Mouse (Mus musculus): ENCODE results near the gene Mnt. TPM values are rescaled to one million over a fixed set of nuclear protein-coding genes. Genes with fewer than 3 reads are reported as not detected.

The Mnt gene
- polyA plus RNA-seq, 1 experiment from 2014 or later: 24.7 TPM

DNA sequence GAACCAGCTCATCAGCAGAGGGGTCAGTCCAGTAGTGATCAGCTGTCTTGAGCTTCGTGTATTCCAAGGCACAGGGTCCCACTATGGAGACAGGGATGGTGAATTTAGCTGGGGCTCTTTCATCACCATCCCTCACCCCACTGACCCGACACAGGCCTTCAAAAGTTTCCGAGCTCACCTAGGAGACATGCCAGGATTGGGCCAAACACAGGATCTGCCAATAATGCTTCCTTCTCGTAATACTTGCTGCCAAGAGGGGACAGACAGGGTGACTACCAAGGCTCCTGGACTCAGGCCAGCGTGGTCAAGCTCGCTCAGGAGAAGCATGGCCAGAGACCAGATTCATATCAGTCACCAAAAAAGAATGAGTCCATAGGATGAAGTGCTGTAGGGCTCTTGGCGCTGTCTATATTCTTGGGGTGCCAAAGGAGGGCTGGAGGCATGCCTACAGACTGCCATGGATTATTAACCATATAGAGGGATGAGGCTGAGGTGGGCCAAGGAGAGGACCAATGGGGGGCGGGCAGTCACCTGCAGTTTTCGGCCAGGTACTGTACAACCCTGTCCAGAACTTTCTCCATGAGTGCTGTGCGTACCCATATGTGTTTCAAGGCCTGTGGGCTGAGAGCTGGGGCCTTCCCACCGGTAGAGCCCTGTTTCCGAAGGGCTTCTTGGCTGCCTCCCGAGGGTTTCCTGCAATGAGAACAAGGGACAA is 37.5 kb downstream of the Mnt start:
- TF ChIP-seq CTCF (IDR thresholded peaks at IDR 0.05): no peak
- H3K27me3 ChIP-seq: no peaks in the 10 kb centered on the region
- in situ Hi-C loops (cut with MboI; ENCODE audit: low pct_unique_long_range_greater_than_20kb): no loop called here
- DNase-seq (ENCODE audit: low read depth, low spot score) (no peak), ATAC-seq (no peak)
- POLR2A ChIA-PET: interaction anchor here (1.2 kb wide), 1 partner anchor 28 kb away, joined by 3 read pairs; the partner anchor contains the start of gene Sgsm2
- CTCF ChIA-PET: interaction anchor here (1.2 to 1.7 kb wide), 3 partner anchors 8 to 47 kb away, joined by 4 read pairs; no protein-coding TSS in a partner anchor

DNA sequence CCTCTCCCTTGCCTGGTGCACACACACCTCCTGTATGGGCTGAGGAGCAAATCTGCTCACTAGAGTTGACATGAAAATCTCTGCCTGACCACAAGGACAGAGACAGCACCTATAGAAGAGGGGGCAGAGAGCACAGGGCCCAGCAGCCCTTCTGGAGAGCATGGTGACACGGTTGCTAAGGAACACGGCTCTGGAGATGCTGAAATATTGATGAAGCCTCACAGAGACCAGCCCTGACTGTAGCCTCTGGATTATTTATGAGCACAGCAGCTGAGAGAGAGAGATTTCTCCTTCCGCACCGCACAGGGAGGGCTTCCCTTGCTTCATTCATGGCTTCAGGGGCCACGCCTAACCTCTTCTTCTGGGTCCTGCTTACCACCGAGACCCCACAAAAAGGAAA is 38.9 kb downstream of the Mnt start:
- DNase-seq (ENCODE audit: low read depth, low spot score) (no peak), ATAC-seq (no peak)
- H3K27me3 ChIP-seq: no peaks in the 10 kb centered on the region
- ChIA-PET POLR2A (interaction anchor here (0.7 to 1.5 kb wide), 2 partner anchors 27 to 34 kb away, joined by 3 read pairs; partner anchors contain the start of gene Sgsm2), CTCF (no interaction called here)
- no peak for TF ChIP-seq CTCF (IDR thresholded peaks at IDR 0.05)
- in situ Hi-C loops (cut with MboI; ENCODE audit: low pct_unique_long_range_greater_than_20kb): no loop called here

DNA sequence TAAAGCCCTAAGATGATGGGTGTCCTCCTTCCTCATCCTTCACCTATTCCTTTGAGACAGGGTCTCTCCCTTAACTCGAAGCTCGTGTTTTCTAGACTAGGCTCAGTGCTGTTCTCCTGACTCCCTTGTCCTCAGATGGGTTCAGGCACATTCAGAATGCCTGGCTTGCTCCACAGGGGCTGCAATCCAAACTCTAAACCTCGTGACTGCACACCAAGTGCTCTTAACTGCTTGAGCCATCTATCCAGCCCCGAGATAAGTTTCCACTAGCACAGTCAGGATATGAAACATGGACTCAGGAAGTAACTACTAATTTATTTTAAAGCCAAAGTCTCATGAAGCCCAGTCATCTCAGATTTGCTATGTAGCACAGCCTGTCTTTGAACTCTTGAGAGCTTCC is 39.8 kb downstream of the Mnt start:
- ChIA-PET CTCF (interaction anchor here (1.5 kb wide), 1 partner anchor 10 kb away, joined by 5 read pairs; no protein-coding TSS in a partner anchor), POLR2A (interaction anchor here (1.1 to 1.5 kb wide), 2 partner anchors 26 to 46 kb away, joined by 3 read pairs; partner anchors contain the start of gene Sgsm2)
- in situ Hi-C loops (cut with MboI; ENCODE audit: low pct_unique_long_range_greater_than_20kb): no loop called here
- H3K27me3 ChIP-seq: no peaks in the 10 kb centered on the region
- no peak for ATAC-seq
- DNase-seq (ENCODE audit: low read depth, low spot score): no peak
- no peak for TF ChIP-seq CTCF (IDR thresholded peaks at IDR 0.05)

DNA sequence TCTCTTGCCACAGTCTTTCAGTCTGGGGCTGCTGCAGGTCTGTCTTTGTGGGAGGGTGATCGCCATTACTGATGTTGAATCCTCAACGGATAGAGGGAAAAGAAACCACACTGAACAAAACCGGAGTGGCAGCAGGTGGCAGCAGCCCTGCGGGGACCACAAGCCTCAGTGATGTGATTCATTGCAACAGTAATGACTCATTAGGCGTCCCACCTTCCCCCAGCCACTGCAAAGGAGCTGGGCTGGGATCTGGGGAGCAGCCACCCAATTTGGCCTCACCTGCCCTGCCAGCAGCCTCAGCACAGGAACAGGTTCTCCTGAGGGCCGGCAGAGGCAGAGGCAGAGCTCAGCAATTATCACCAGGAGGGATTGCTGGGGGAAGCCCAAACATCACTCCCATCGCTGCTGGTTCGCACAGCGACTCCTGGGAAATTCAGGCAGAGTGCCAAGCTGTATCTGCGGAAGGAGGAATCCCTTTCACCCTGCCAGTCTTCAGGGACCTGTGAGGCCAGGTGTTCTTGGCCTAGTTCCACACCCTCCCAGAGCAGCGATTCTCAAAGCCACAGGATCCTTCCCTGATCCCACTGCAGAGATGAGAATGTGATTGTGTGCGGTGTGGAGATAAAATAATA is 40.4 kb downstream of the Mnt start:
- in situ Hi-C loops (cut with MboI; ENCODE audit: low pct_unique_long_range_greater_than_20kb): no loop called here
- TF ChIP-seq CTCF (IDR thresholded peaks at IDR 0.05): no peak
- no peaks in the 10 kb centered on the region for H3K27me3 ChIP-seq
- CTCF ChIA-PET: interaction anchor here (1.0 to 1.5 kb wide), 2 partner anchors 9 to 10 kb away, joined by 4 to 5 read pairs; no protein-coding TSS in a partner anchor
- peak; percentile 39 for DNase-seq (ENCODE audit: low read depth, low spot score)
- ATAC-seq: peak; percentile 74
- POLR2A ChIA-PET: interaction anchor here (1.1 kb wide), 1 partner anchor 46 kb away, joined by 3 read pairs; no protein-coding TSS in a partner anchor

DNA sequence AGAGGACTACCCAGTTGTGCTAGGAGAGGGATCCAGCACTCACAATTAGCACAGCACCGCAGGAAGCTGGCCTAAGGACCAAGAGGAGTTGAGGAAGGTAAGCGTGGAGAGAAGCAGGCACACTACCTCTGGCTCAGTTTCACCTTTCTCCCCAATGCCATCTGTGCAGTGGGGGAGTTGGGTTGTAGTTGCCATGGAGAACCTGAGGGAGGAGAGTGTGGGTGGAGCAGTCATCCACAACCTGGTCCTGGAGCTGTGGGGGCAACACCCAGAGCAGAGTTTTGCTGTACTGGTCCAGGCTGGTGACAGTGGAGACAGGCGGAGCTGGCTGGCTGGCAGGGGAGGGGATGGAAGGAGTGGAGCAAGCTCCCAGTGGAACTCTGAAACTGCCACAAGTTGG is 43.9 kb downstream of the Mnt start:
- in situ Hi-C loops (cut with MboI; ENCODE audit: low pct_unique_long_range_greater_than_20kb): no loop called here
- CTCF ChIA-PET: interaction anchor here (1.1 kb wide), 1 partner anchor 11 kb away, joined by 3 read pairs; no protein-coding TSS in a partner anchor
- no peaks in the 10 kb centered on the region for H3K27me3 ChIP-seq
- ATAC-seq (no peak), DNase-seq (ENCODE audit: low read depth, low spot score) (no peak)
- no peak for TF ChIP-seq CTCF (IDR thresholded peaks at IDR 0.05)
- POLR2A ChIA-PET: interaction anchor here (1.4 to 2.6 kb wide), 2 partner anchors 12 to 22 kb away, joined by 4 to 8 read pairs; partner anchors contain the start of gene Sgsm2

DNA sequence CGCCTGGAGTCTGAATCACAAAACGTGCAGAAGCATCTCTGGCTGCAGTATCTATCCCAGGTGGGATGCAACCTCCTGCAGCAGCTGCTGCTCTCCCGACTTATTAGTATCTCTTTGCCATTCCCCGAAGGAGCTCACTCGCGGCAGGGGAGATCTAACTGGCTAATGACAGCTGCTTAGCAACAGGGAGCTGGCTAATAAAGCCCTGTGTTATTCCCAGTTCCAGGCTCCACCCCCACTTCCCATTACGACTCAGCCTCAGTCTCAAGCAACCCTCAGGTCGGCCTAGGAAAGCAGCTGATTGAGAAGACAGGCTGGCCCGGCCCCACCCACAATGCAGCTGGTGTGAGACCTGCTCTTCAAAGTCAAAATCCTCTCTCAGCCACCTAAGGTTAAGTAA is 46.1 kb downstream of the Mnt start:
- ChIA-PET CTCF (interaction anchor here (1.3 kb wide), 2 partner anchors 10 to 13 kb away, joined by 3 to 4 read pairs; no protein-coding TSS in a partner anchor), POLR2A (interaction anchor here (2.6 kb wide), 1 partner anchor 20 kb away, joined by 8 read pairs; the partner anchor contains the start of gene Sgsm2)
- ATAC-seq: no peak
- in situ Hi-C loops (cut with MboI; ENCODE audit: low pct_unique_long_range_greater_than_20kb): no loop called here
- DNase-seq (ENCODE audit: low read depth, low spot score): no peak
- no peak for TF ChIP-seq CTCF (IDR thresholded peaks at IDR 0.05)
- no peaks in the 10 kb centered on the region for H3K27me3 ChIP-seq

DNA sequence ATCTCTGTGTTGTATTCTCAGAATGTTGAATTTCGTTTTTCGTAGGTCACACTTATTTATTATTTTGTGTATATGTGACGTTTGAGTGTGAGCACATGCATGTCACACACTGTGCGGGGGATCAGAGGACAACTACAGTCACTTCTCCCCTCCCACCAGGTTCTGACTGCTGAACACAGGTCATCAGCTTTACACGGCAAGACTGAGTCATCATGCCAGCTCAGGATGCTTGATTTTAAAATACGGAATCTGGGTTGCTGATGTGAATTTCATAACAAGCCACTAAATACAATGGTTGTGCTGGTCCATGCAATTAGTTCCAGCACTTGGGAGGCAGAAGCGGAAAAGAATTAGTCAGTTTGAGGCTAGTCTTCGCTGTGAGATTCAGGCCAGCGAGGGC is 50.3 kb downstream of the Mnt start:
- ATAC-seq (no peak), DNase-seq (ENCODE audit: low read depth, low spot score) (no peak)
- POLR2A ChIA-PET: no interaction called here
- H3K27me3 ChIP-seq: no peaks in the 10 kb centered on the region
- CTCF ChIA-PET: interaction anchor here (0.9 to 1.3 kb wide), 2 partner anchors 8 to 15 kb away, joined by 3 to 4 read pairs; no protein-coding TSS in a partner anchor
- TF ChIP-seq CTCF (IDR thresholded peaks at IDR 0.05): no peak
- in situ Hi-C loops (cut with MboI; ENCODE audit: low pct_unique_long_range_greater_than_20kb): no loop called here

DNA sequence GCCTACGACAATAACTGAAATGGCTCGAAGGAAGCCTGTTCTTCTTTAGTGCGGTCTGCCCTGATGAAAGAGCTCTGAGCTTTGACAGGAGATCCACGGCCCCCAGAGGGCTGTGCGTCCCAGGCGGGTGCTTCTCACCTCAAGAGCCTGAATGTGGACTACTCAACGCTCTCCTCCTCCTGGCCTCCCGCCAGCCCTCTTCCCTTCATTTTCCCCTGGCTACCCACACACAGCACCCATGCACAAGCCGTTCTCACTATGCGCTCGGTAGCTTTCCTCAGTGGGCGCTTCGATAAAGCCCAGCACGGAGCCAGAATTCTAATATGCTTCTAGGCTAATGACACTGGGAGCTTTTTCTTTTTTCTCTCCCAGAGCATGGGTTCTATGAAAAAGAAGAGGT is 51.3 kb downstream of the Mnt start:
- ChIA-PET POLR2A (no interaction called here), CTCF (interaction anchor here (0.9 to 1.3 kb wide), 2 partner anchors 9 to 14 kb away, joined by 3 to 4 read pairs; no protein-coding TSS in a partner anchor)
- DNase-seq (ENCODE audit: low read depth, low spot score) (no peak), ATAC-seq (no peak)
- no peak for TF ChIP-seq CTCF (IDR thresholded peaks at IDR 0.05)
- in situ Hi-C loops (cut with MboI; ENCODE audit: low pct_unique_long_range_greater_than_20kb): no loop called here
- H3K27me3 ChIP-seq: no peaks in the 10 kb centered on the region

DNA sequence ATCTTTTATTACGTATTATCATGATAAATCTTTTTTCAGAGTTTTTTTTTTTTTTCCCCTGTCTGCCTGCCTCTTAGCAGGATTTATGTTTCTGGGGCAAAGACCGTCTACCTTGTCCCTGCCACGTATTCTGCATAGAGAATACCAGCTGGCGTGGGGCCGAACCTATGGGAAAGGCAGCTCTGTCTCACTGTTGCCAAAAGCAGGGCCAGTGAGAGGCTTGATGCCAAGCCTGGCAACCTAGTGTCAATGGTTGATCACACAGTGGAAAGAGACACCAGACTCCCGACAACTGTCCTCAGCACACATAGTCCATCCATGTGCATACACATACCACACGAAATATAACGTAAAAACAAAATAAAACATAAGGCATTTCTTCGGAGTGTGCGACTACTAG is 52.4 kb downstream of the Mnt start:
- no peak for TF ChIP-seq CTCF (IDR thresholded peaks at IDR 0.05)
- H3K27me3 ChIP-seq: no peaks in the 10 kb centered on the region
- ChIA-PET POLR2A (no interaction called here), CTCF (interaction anchor here (1.6 kb wide), 1 partner anchor 13 kb away, joined by 4 read pairs; no protein-coding TSS in a partner anchor)
- ATAC-seq (no peak), DNase-seq (ENCODE audit: low read depth, low spot score) (no peak)
- in situ Hi-C loops (cut with MboI; ENCODE audit: low pct_unique_long_range_greater_than_20kb): no loop called here

DNA sequence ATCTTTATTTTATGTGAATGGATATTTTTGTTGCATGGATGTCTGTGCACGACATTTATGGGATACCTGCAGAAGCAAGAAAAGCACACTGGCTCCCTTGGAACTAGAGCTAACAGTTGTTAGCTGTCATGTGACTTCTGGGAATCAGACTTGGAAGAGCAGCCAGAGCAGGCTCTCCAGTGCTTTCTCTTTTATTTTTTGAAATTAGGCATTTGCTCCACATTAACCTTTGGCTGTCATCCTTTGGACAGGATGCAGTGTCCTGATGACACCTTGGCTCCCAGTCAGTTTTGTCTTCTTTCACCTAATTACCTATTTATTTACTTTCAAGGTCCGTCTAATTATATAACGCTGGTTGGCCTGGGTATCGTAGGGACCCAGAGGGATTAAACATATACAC is 63.9 kb downstream of the Mnt start:
- no peak for TF ChIP-seq CTCF (IDR thresholded peaks at IDR 0.05)
- in situ Hi-C loops (cut with MboI; ENCODE audit: low pct_unique_long_range_greater_than_20kb): no loop called here
- H3K27me3 ChIP-seq: no peaks in the 10 kb centered on the region
- ChIA-PET CTCF (no interaction called here), POLR2A (interaction anchor here (0.6 kb wide), 1 partner anchor 15 kb away, joined by 3 read pairs; no protein-coding TSS in a partner anchor)
- ATAC-seq (no peak), DNase-seq (ENCODE audit: low read depth, low spot score) (no peak)

Other genes starting within 250 kb of the Mnt start
- 21.1 TPM for gene Rap1gap2, start 220.0 kb upstream of the Mnt start, polyA plus RNA-seq (2021)
- gene Ccdc92b, start 211.3 kb upstream of the Mnt start, polyA plus RNA-seq (2021): 0.46 TPM
- 87.1 TPM for gene Cluh, start 181.4 kb upstream of the Mnt start, polyA plus RNA-seq (2021)
- 109 TPM for gene Pafah1b1, start 106.2 kb upstream of the Mnt start, polyA plus RNA-seq (2021)
- gene Mettl16, start 60.1 kb upstream of the Mnt start, polyA plus RNA-seq (2021): 33.6 TPM
- 27.0 TPM for gene Sgsm2, start 66.1 kb downstream of the Mnt start, polyA plus RNA-seq (2021)
- 38.2 TPM for gene Tsr1, start 67.2 kb downstream of the Mnt start, polyA plus RNA-seq (2021)
- 20.5 TPM for gene Smg6, start 94.9 kb downstream of the Mnt start, polyA plus RNA-seq (2021)
- 28.5 TPM for gene Srr, start 95.0 kb downstream of the Mnt start, polyA plus RNA-seq (2021)

All from Patski (cell line).